Mouse (Mus musculus): ENCODE data around the gene Antxr1. TPM values are rescaled to one million over a fixed set of nuclear protein-coding genes. Genes with fewer than 3 reads are reported as not detected.

Gene Antxr1
- 172 and 200 TPM in 2 replicates for polyA plus RNA-seq (2011; ENCODE audit: insufficient read length, low read depth, missing spikeins)

DNA sequence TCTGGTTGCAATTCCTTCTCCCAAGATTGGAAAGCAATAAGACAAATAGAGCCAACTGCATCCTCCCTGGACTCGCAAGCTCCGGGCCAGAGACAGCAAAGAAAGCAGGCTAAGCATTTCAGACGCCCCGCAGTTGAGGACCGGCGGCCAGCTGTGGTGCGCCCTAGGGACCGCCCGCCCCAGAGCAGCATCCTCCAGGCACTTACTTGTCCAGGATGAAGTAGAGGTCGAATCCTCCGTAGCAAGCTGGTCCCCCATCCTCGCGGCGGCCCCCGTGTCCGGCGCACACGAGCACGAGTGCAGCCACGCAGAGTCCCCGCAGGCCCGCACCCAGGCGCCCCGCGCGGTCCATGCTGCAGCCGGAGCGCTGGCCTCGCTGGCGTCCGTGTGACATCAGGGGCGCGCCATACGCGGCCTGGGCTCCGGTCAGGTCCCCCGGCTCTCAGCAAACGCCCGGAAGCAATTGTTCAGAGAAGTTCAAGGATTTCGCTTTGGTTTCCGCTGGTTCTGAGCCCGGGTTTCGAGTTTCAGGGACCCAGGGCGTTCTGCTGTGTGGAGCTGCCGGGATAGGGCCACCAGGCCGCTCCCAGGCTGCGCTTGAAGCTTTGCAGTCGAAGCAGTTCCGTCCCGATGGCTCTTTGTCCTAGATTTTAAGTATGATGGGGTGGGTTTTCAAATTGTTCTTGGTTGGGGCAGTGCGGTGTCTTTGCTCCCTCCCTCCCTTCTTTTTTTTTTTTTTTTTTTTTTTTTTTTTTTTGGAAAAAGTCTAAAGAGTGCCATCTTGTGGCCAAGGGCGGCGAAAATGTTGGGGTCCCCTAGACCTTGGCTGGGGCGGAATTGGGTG, at the start of gene Antxr1:
TSS of gene Antxr1 (minus strand) at position 731 of the 844 bp plus-strand sequence.
- TF ChIP-seq POLR2A (IDR thresholded peaks at IDR 0.05; ENCODE audit: low read depth, low read length) (peak; percentile 83), CTCF (IDR thresholded peaks at IDR 0.05; ENCODE audit: borderline replicate concordance, insufficient read depth, low read length) (no peak)
- Histone ChIP-seq H3K4me1 (ENCODE audit: control insufficient read depth, insufficient read depth, low read length) (peaks cover 13% of the 10 kb centered on the region; the same call in 1 of the 2 replicates), H3K4me3 (ENCODE audit: insufficient read depth, low read length) (peak within 1 kb of the TSS; percentile 75), H3K27ac (ENCODE audit: insufficient read depth, low read length) (peak within 1 kb of the TSS; percentile 96)

DNA sequence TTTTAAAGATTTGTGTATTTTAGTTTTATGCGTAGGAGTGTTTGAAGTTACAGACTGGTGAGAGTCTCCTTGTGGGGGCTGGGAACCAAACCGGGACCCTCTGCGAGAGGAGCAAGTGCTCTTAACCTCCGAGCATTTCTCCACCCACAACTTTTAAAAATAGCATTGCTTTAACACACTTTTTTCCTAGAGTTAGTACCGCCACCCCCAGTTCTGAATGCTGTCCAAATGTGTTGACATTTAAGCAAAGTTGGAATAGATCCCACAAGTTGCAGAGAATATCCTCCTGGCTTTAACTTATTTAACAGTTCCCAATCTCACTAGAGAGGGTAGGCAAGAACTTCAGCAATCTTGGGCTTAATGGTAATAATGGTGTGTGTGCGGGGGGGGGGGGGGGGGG, 49.1 kb upstream of the Antxr1 start:
- TF ChIP-seq CTCF (IDR thresholded peaks at IDR 0.05; ENCODE audit: borderline replicate concordance, insufficient read depth, low read length) (no peak), POLR2A (IDR thresholded peaks at IDR 0.05; ENCODE audit: low read depth, low read length) (no peak)
- no peak overlapping the region for H3K27ac ChIP-seq (ENCODE audit: insufficient read depth, low read length)
- peaks cover 7% of the 10 kb centered on the region for H3K4me1 ChIP-seq (ENCODE audit: control insufficient read depth, insufficient read depth, low read length)
- H3K4me3 ChIP-seq (ENCODE audit: insufficient read depth, low read length), result no peak overlapping the region

- Histone ChIP-seq H3K4me3 (ENCODE audit: insufficient read depth, low read length) (no peak overlapping the region), H3K4me1 (ENCODE audit: control insufficient read depth, insufficient read depth, low read length) (peaks cover 7% of the 10 kb centered on the region), H3K27ac (ENCODE audit: insufficient read depth, low read length) (no peak overlapping the region)
Measured at GRCm38 (mm10) chr6:87383926-87384691, 48.5 kb upstream of the Antxr1 start.

DNA sequence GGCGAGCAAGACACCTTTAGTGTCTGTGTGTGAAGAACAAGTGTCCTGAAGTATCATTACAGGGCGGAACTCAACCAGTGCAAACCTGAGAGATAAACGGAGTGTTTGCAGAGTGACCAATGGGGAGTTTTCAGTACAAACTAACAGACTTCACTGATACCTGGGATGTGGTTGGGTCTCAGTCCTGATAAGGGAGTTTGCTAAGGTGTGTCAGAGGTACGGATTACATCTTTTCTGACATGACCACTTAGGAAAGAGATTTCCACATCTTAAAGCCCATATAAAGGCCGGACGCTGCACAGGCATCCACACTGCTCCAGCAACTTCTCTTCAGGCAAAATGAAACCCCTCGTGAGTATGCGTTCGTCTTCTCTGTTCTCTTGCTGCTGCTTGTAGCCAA, 37.4 kb upstream of the Antxr1 start, which contains the start of gene Gkn2:
TSS of gene Gkn2 (plus strand) at position 301 of the 400 bp plus-strand sequence.
- Histone ChIP-seq H3K4me3 (ENCODE audit: insufficient read depth, low read length) (no peak within 1 kb of the TSS), H3K4me1 (ENCODE audit: control insufficient read depth, insufficient read depth, low read length) (no peaks in the 10 kb centered on the region), H3K27ac (ENCODE audit: insufficient read depth, low read length) (no peak within 1 kb of the TSS)
- TF ChIP-seq POLR2A (IDR thresholded peaks at IDR 0.05; ENCODE audit: low read depth, low read length) (no peak), CTCF (IDR thresholded peaks at IDR 0.05; ENCODE audit: borderline replicate concordance, insufficient read depth, low read length) (no peak)

More at GRCm38 (mm10) chr6:87383926-87384691, 48.5 kb upstream of the Antxr1 start:
- TF ChIP-seq CTCF (IDR thresholded peaks at IDR 0.05; ENCODE audit: borderline replicate concordance, insufficient read depth, low read length) (no peak), POLR2A (IDR thresholded peaks at IDR 0.05; ENCODE audit: low read depth, low read length) (no peak)

GRCm38 (mm10) chr6:87369223-87369622, 33.6 kb upstream of the Antxr1 start:
- H3K4me3 ChIP-seq (ENCODE audit: insufficient read depth, low read length), result no peak overlapping the region
- TF ChIP-seq CTCF (IDR thresholded peaks at IDR 0.05; ENCODE audit: borderline replicate concordance, insufficient read depth, low read length) (no peak), POLR2A (IDR thresholded peaks at IDR 0.05; ENCODE audit: low read depth, low read length) (no peak)
- no peaks in the 10 kb centered on the region for H3K4me1 ChIP-seq (ENCODE audit: control insufficient read depth, insufficient read depth, low read length)

GRCm38 (mm10) chr6:87354441-87354840, 18.8 kb upstream of the Antxr1 start:
- Histone ChIP-seq H3K27ac (ENCODE audit: insufficient read depth, low read length) (no peak overlapping the region), H3K4me3 (ENCODE audit: insufficient read depth, low read length) (no peak overlapping the region), H3K4me1 (ENCODE audit: control insufficient read depth, insufficient read depth, low read length) (no peaks in the 10 kb centered on the region)
- no peak for TF ChIP-seq CTCF (IDR thresholded peaks at IDR 0.05; ENCODE audit: borderline replicate concordance, insufficient read depth, low read length)
- no peak for TF ChIP-seq POLR2A (IDR thresholded peaks at IDR 0.05; ENCODE audit: low read depth, low read length)

More at GRCm38 (mm10) chr6:87369223-87369622, 33.6 kb upstream of the Antxr1 start:
- H3K27ac ChIP-seq (ENCODE audit: insufficient read depth, low read length), result no peak overlapping the region

DNA sequence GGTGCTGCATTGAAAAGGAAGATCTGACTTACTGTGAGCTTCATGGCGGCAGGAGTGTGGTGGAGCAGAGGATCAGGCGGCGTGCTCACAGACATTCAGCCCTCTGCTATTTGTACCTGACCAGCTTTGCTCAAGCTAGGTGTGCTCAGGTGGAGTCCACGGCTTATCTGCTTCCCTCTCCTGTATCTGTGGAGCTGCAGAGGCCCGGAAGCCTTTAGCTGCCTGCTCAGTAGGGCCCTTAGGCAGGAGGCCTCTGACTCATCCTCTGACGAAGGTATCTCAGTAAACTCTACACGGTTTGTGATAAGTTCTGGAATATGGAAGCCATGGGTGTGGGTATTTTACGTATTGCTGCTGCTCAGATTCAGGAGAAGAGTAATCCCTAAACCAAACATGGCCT, 15.2 kb upstream of the Antxr1 start, which contains the start of gene Gkn1:
TSS of gene Gkn1 (minus strand) at position 114 of the 400 bp plus-strand sequence.
- Histone ChIP-seq H3K27ac (ENCODE audit: insufficient read depth, low read length) (no peak within 1 kb of the TSS), H3K4me3 (ENCODE audit: insufficient read depth, low read length) (no peak within 1 kb of the TSS), H3K4me1 (ENCODE audit: control insufficient read depth, insufficient read depth, low read length) (no peaks in the 10 kb centered on the region)
- TF ChIP-seq CTCF (IDR thresholded peaks at IDR 0.05; ENCODE audit: borderline replicate concordance, insufficient read depth, low read length) (no peak), POLR2A (IDR thresholded peaks at IDR 0.05; ENCODE audit: low read depth, low read length) (no peak)

DNA sequence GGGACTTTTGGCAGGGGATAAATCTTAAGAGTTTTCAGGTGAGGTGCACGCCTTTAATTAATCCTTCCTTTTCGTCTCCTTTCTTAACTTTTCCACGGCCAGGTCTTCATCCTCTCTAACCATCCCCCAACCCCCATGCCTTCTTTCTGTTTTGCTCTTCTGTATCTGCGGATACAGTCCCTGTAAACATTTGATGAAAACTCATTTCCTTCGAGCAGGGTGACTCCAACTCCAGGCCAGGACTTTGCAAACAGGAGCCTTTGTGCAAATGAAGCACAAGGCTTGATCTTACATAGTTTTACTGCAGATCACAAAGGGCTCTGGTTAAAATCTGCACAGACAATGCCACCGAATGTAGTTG, 294 bp upstream of the Antxr1 start:
- TF ChIP-seq CTCF (IDR thresholded peaks at IDR 0.05; ENCODE audit: borderline replicate concordance, insufficient read depth, low read length) (no peak), POLR2A (IDR thresholded peaks at IDR 0.05; ENCODE audit: low read depth, low read length) (no peak)
- H3K4me3 ChIP-seq (ENCODE audit: insufficient read depth, low read length), result no peak overlapping the region
- H3K4me1 ChIP-seq (ENCODE audit: control insufficient read depth, insufficient read depth, low read length), result peaks cover 8% of the 10 kb centered on the region; the same call in 1 of the 2 replicates
- no peak overlapping the region for H3K27ac ChIP-seq (ENCODE audit: insufficient read depth, low read length)

DNA sequence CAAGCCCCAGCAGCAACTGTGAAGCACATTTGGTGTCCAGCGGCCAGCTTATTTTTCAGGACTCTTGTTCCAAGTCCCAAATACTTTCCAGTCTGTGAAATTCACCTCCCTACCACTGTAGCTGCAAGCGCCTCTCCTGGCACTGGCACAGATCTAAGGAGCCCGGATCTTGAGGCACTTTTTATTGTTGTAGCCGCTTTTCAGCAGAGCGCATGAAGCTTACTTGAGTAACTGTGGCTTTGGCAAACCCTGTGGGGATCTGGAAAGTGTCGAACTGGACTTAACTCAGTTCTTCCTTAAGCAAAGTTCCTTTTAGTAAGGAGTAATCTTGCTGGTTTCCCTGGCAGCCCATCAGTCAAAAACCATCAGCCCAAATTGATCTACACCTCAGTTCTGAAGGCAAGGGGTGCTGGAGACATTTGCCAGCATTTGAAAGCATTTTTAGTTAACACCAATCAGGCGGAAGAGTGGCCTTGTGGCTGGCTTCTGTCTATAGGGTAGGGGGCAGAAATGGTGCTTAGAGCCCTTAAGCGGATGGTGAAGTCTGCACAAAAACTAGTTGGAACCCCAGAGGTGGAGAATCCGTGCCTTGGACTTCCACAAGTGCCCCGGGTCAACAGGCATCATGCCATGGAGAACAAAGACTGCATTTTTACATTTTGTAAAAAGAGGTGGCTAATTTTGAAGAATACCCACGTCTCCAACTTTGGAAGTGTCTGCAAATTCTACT, 1.1 kb downstream of the Antxr1 start:
- peak overlapping the region; percentile 75 for H3K4me3 ChIP-seq (ENCODE audit: insufficient read depth, low read length)

More for the DNA sequence above, 1.1 kb downstream of the Antxr1 start:
- TF ChIP-seq POLR2A (IDR thresholded peaks at IDR 0.05; ENCODE audit: low read depth, low read length), result peak; percentile 49; the same call in 1 of the 2 replicates
- no peak for TF ChIP-seq CTCF (IDR thresholded peaks at IDR 0.05; ENCODE audit: borderline replicate concordance, insufficient read depth, low read length)
- peaks cover 14% of the 10 kb centered on the region for H3K4me1 ChIP-seq (ENCODE audit: control insufficient read depth, insufficient read depth, low read length)
- peak overlapping the region; percentile 96 for H3K27ac ChIP-seq (ENCODE audit: insufficient read depth, low read length)

Data from embryonic fibroblast, embryonic 13.5 days (primary cell).